Mouse (Mus musculus) ES-E14 (cell line): Measurements from ENCODE around the gene Kdm4a. TPM values are rescaled to one million over a fixed set of nuclear protein-coding genes. Genes with fewer than 3 reads are reported as not detected.

Experiments used
- DNase-seq: peaks from one replicate; pipeline ENCODE4 v3.0.0-alpha.2; 2013; ENCODE audit warnings: low read depth, low spot score
- H3K27ac ChIP-seq: 2 replicates; pipeline ENCODE4 v1.5.1; 2012; ENCODE audit warnings: low read depth, mild to moderate bottlenecking, low read length, moderate library complexity, mixed read lengths; ENCODE audit not compliant: poor library complexity, insufficient read depth, severe bottlenecking
- H3K36me3 ChIP-seq: 2 replicates; pipeline ENCODE4 v1.6.1; 2012; ENCODE audit warnings: mild to moderate bottlenecking, low read length, moderate library complexity, mixed read lengths; ENCODE audit not compliant: control insufficient read depth, poor library complexity, insufficient read depth, severe bottlenecking
- H3K4me1 ChIP-seq, 2 experiments: fragments of 150-350 bp in 1 of 2; sonication (generic) in 1 of 2; 2 replicates each; pipeline ENCODE4 v1.6.1; 2012; ENCODE audit warnings: low read length in 2 of 2, mild to moderate bottlenecking in 1 of 2, mixed read lengths in 1 of 2; ENCODE audit not compliant: control insufficient read depth in 2 of 2, insufficient read depth in 2 of 2, poor library complexity in 1 of 2
- H3K4me3 ChIP-seq, 2 experiments: fragments of 150-350 bp in 1 of 2; sonication (generic) in 1 of 2; 2 replicates each; pipeline ENCODE4 v1.5.1; 2012; ENCODE audit warnings: low read length in 2 of 2, low read depth in 1 of 2, mild to moderate bottlenecking in 1 of 2, mixed read lengths in 1 of 2; ENCODE audit not compliant: insufficient read depth in 1 of 2, poor library complexity in 1 of 2, severe bottlenecking in 1 of 2
- H3K9ac ChIP-seq: 2 replicates; pipeline ENCODE4 v1.6.1; 2012; ENCODE audit warnings: low read depth, mild to moderate bottlenecking, low read length, mixed read lengths; ENCODE audit not compliant: poor library complexity, insufficient read depth, severe bottlenecking
- H3K9me3 ChIP-seq: fragments of 150-350 bp; sonication (generic); 2 replicates; pipeline ENCODE4 v1.6.1; 2012; ENCODE audit warnings: low read depth, mild to moderate bottlenecking, low read length; ENCODE audit not compliant: control insufficient read depth, insufficient read depth
- CHD2 ChIP-seq: IDR thresholded peaks from 2 replicates; pipeline ENCODE4 v1.6.1; 2014; ENCODE audit warnings: mild to moderate bottlenecking, low read depth, low read length, inconsistent platforms
- HCFC1 ChIP-seq: IDR thresholded peaks from 2 replicates; pipeline ENCODE4 v1.6.1; 2012; ENCODE audit warnings: low read length, inconsistent platforms, borderline replicate concordance; ENCODE audit not compliant: insufficient read depth
- MAFK ChIP-seq: IDR thresholded peaks from 2 replicates; pipeline ENCODE4 v1.6.1; 2014; ENCODE audit warnings: mild to moderate bottlenecking, low read depth, low read length, inconsistent platforms; ENCODE audit not compliant: insufficient read depth
- ZC3H11A ChIP-seq: IDR thresholded peaks from 2 replicates; pipeline ENCODE4 v1.6.1; 2012; ENCODE audit warnings: low read depth, mild to moderate bottlenecking, inconsistent platforms, low read length, borderline replicate concordance
- ZNF384 ChIP-seq: IDR thresholded peaks from 2 replicates; pipeline ENCODE4 v1.6.1; 2012; ENCODE audit warnings: low read depth, low read length, inconsistent platforms
- in situ Hi-C, 2 experiments: fragments of 600-800 bp; cut with MboI; formaldehyde crosslinking; loops; one replicate each; pipeline ENCODE4 v1.15.1; 2025; ENCODE audit warnings: low sequenced_read_pairs in 2 of 2, inconsistent platforms in 1 of 2; ENCODE audit not compliant: unreplicated experiment in 2 of 2
- total RNA-seq: library from RNA; depleted of rRNA; stranded (reverse); fragments of 300-350 nt; gene quantifications from 2 replicates; pipeline ENCODE4 v1.2.3, GENCODE M21; 2012

The Kdm4a gene
- total RNA-seq, 1 experiment = 50.2 TPM

- peak; percentile 80 for DNase-seq
- in situ Hi-C loops = no loop called here
- Histone ChIP-seq H3K4me1 (no peaks in the 10 kb centered on the region), H3K4me3 (no peak overlapping the region), H3K36me3 (no peaks in the 10 kb centered on the region), H3K9ac (no peak overlapping the region), H3K9me3 (no peaks in the 10 kb centered on the region), H3K27ac (no peak overlapping the region; the same call in 1 of the 2 replicates)
- TF ChIP-seq MAFK = 0 out of 2 replicates have a peak, but pooled peaks have one; percentile 20
- no peak for TF ChIP-seq ZC3H11A
Measured at GRCm38 (mm10) chr4:118198606-118199005, 18.8 kb upstream of the Kdm4a start.

DNA sequence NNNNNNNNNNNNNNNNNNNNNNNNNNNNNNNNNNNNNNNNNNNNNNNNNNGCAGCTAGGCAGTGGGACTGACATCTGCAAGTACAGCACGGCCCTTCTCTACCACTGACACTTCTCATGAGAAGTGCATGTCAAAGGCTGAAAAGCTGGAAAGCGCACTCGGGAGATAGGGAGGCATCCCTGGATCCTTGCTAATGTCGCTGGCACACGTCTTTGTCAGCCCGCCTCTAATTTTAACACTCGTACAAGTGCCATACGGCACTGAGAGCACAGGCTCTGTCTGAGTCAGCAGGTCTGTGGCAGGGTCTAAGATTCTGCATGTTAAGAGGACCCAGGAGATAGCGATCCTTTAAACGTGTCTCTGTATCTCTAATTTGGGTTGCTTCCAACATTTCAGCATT, 16.3 kb upstream of the Kdm4a start:
- no peak overlapping the region for H3K9ac ChIP-seq
- H3K4me3 ChIP-seq = no peak overlapping the region
- no peak for DNase-seq
- H3K9me3 ChIP-seq = no peaks in the 10 kb centered on the region
- in situ Hi-C loops = no loop called here
- H3K4me1 ChIP-seq = peaks cover 0 to 4% of the 10 kb centered on the region in 2 experiments; a peak in 1 of 4 replicates
- no peak overlapping the region for H3K27ac ChIP-seq
- no peak for TF ChIP-seq CHD2
- no peak for TF ChIP-seq HCFC1
- no peak for TF ChIP-seq MAFK
- TF ChIP-seq ZNF384 = no peak
- TF ChIP-seq ZC3H11A = no peak
- H3K36me3 ChIP-seq = no peaks in the 10 kb centered on the region

DNA sequence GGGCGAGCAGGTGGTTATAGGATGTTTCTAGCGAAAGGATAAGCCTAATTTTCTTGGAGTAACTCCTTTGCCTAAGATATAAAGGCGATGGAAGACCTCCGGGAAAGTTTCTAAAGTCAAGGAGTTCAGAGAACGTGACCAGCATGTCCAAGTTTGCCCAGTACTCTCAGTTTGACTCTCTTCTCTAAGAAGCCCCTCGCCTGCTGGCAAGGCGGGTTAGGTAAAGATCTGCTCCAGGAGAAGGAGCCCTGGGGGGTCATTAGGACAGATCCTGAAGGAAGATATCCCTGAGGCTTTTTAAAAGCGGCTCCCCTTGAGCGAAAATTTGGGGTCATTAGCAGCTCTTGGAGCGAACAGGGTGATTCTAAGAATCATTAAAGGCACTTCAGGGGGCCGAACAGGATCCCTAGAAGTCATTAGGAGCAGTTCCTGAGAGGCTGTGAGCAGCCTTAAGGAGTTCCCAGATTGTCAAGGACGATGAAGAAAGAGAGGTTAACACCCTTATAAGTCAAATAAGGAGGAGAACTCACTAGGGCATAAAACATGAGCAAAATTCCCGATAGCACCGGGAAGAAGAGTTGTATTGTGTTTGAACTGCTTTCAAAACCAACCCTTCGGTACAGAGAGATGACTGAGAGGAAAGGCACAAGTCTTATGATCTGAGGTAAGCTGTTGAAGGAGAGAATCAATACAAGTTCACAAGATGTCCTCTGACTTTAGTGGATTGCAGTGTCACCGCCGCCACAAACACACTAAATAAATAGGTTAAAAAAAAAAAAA, 648 bp upstream of the Kdm4a start:
- TF ChIP-seq ZC3H11A = no peak
- no peak for TF ChIP-seq HCFC1
- TF ChIP-seq CHD2 = no peak
- TF ChIP-seq MAFK = no peak
- TF ChIP-seq ZNF384 = no peak
- DNase-seq = no peak
- peak overlapping the region; percentile 74 for H3K27ac ChIP-seq

GRCm38 (mm10) chr4:118178952-118179466, 834 bp downstream of the Kdm4a start:
- H3K36me3 ChIP-seq = peaks cover 20% of the 10 kb centered on the region
- no peak for TF ChIP-seq MAFK
- TF ChIP-seq ZC3H11A = no peak
- no peak for TF ChIP-seq CHD2
- no peak for TF ChIP-seq HCFC1
- TF ChIP-seq ZNF384 = no peak

More for the DNA sequence above, 648 bp upstream of the Kdm4a start:
- Histone ChIP-seq H3K4me3 (peak overlapping the region; percentile 59 to 100), H3K9me3 (no peaks in the 10 kb centered on the region), H3K4me1 (peaks cover 0 to 3% of the 10 kb centered on the region in 2 experiments; a peak in 2 of 4 replicates), H3K36me3 (peaks cover 9% of the 10 kb centered on the region), H3K9ac (peak overlapping the region; percentile 78)
- in situ Hi-C loops = no loop called here

DNA sequence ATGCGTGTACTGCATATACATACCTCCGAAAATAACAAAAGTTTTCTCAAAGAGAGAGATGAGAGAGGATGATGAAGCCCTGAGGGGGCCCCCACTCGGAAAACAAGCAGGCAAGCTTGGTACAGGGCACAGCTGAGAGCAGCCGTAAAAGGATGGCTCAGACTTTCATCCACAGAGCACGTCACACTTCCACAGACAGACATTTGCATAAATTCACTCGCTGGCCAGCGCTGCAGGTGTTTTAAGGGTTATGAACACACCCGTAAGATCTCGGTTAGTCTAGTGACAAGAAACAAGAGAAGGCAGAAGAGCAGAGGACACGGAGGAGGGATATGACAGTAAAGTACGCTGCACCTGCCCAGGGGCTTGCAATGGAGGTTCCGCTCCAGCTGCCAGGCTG, 7.4 kb downstream of the Kdm4a start:
- in situ Hi-C loops = no loop called here
- H3K36me3 ChIP-seq = peaks cover 58% of the 10 kb centered on the region
- no peak for DNase-seq
- H3K4me1 ChIP-seq = peaks cover 0 to 7% of the 10 kb centered on the region in 2 experiments; a peak in 1 of 4 replicates
- no peak overlapping the region for H3K27ac ChIP-seq
- no peak overlapping the region for H3K4me3 ChIP-seq
- TF ChIP-seq MAFK = no peak
- TF ChIP-seq HCFC1 = no peak
- no peak for TF ChIP-seq ZNF384
- TF ChIP-seq CHD2 = no peak
- TF ChIP-seq ZC3H11A = no peak
- no peak overlapping the region for H3K9ac ChIP-seq
- no peaks in the 10 kb centered on the region for H3K9me3 ChIP-seq

More at GRCm38 (mm10) chr4:118178952-118179466, 834 bp downstream of the Kdm4a start:
- H3K9ac ChIP-seq = peak overlapping the region; percentile 88
- in situ Hi-C loops = no loop called here
- H3K9me3 ChIP-seq = no peaks in the 10 kb centered on the region
- peak overlapping the region; percentile 87 to 100 for H3K4me3 ChIP-seq
- H3K27ac ChIP-seq = no peak overlapping the region
- H3K4me1 ChIP-seq = peaks cover 0 to 4% of the 10 kb centered on the region in 2 experiments; a peak in 2 of 4 replicates
- no peak for DNase-seq
